Mouse (Mus musculus) adrenal gland, adult 8-10 months (tissue): ENCODE results near the gene Mrps31. TPM values are rescaled to one million over a fixed set of nuclear protein-coding genes. Genes with fewer than 3 reads are reported as not detected.

Source experiments
- DNase-seq: peaks from one replicate; pipeline ENCODE4 v3.0.0; 2022
- total RNA-seq, 4 experiments: library from RNA; stranded (reverse); gene quantifications; 2 replicates each; pipeline ENCODE4 v1.2.4; 2022

The Mrps31 gene
- 10 to 100 TPM; 33.8 to 43.2 (median 41.5) TPM for total RNA-seq

- DNase-seq, result peak; percentile 74
Measured at GRCm38 (mm10) chr8:22411282-22411702, at the start of gene Mrps31. Gene Mrps31, plus strand, starts transcription at chr8:22411361.

GRCm38 (mm10) chr8:22376311-22376710, 34.9 kb upstream of the Mrps31 start:
- DNase-seq, result no peak

GRCm38 (mm10) chr8:22376903-22377302, 34.3 kb upstream of the Mrps31 start:
- DNase-seq, result peak; percentile 20

GRCm38 (mm10) chr8:22380934-22381333, 30.2 kb upstream of the Mrps31 start:
- DNase-seq, result no peak

- DNase-seq, result no peak
Measured at GRCm38 (mm10) chr8:22382824-22383595, 28.2 kb upstream of the Mrps31 start.

GRCm38 (mm10) chr8:22385158-22385557, 26.0 kb upstream of the Mrps31 start:
- DNase-seq, result no peak

- no peak for DNase-seq
Measured at GRCm38 (mm10) chr8:22389874-22390273, 21.3 kb upstream of the Mrps31 start.

GRCm38 (mm10) chr8:22390766-22391463, 20.2 kb upstream of the Mrps31 start:
- DNase-seq, result no peak

- DNase-seq, result no peak
Measured at GRCm38 (mm10) chr8:22394471-22394870, 16.7 kb upstream of the Mrps31 start.

- no peak for DNase-seq
Measured at GRCm38 (mm10) chr8:22395256-22395655, 15.9 kb upstream of the Mrps31 start.

GRCm38 (mm10) chr8:22397811-22398141, 13.4 kb upstream of the Mrps31 start:
- DNase-seq, result peak; percentile 8

- peak; percentile 81 for DNase-seq
Measured at GRCm38 (mm10) chr8:22398142-22398951, 12.8 kb upstream of the Mrps31 start, which contains the start of gene Slc25a15. Gene Slc25a15, minus strand, starts transcription at chr8:22398597.

GRCm38 (mm10) chr8:22399285-22399880, 11.8 kb upstream of the Mrps31 start:
- DNase-seq, result no peak

- DNase-seq, result no peak
Measured at GRCm38 (mm10) chr8:22400593-22400992, 10.6 kb upstream of the Mrps31 start.

GRCm38 (mm10) chr8:22403235-22403634, 7.9 kb upstream of the Mrps31 start:
- no peak for DNase-seq

- DNase-seq, result no peak
Measured at GRCm38 (mm10) chr8:22405733-22406132, 5.4 kb upstream of the Mrps31 start.

GRCm38 (mm10) chr8:22410688-22411281, 376 bp upstream of the Mrps31 start:
- DNase-seq, result no peak

- DNase-seq, result no peak
Measured at GRCm38 (mm10) chr8:22411971-22412370, 810 bp downstream of the Mrps31 start.
